Mouse (Mus musculus): ENCODE results near the gene Calhm2.
"Not testable (repeated sequence)": the region's sequence is repeated elsewhere in the genome, so short reads cannot be mapped to it uniquely, and the experiment has no call there.

The Calhm2 gene

GRCm38 (mm10) chr19:47152062-47152369, 13.9 kb upstream of the Calhm2 start:
- no peak for ATAC-seq (ENCODE audit: insufficient number of reproducible peaks, low FRiP score, low TSS enrichment)

GRCm38 (mm10) chr19:47151332-47152061, 13.4 kb upstream of the Calhm2 start:
- ATAC-seq (ENCODE audit: insufficient number of reproducible peaks, low FRiP score, low TSS enrichment) = peak; percentile 40; the same call in 1 of the 2 replicates

- no peak for ATAC-seq (ENCODE audit: insufficient number of reproducible peaks, low FRiP score, low TSS enrichment)
Measured at GRCm38 (mm10) chr19:47149854-47150253, 11.8 kb upstream of the Calhm2 start.

GRCm38 (mm10) chr19:47148267-47148847, 10.3 kb upstream of the Calhm2 start:
- no peak for ATAC-seq (ENCODE audit: insufficient number of reproducible peaks, low FRiP score, low TSS enrichment)

GRCm38 (mm10) chr19:47144154-47144553, 6.1 kb upstream of the Calhm2 start, which contains the start of gene Calhm1:
Gene Calhm1, minus strand, starts transcription at chr19:47144254.
- no peak for ATAC-seq (ENCODE audit: insufficient number of reproducible peaks, low FRiP score, low TSS enrichment)

GRCm38 (mm10) chr19:47142438-47142837, 4.3 kb upstream of the Calhm2 start:
- no peak for ATAC-seq (ENCODE audit: insufficient number of reproducible peaks, low FRiP score, low TSS enrichment)

GRCm38 (mm10) chr19:47139611-47140010, 1.5 kb upstream of the Calhm2 start:
- not testable (repeated sequence) for ATAC-seq (ENCODE audit: insufficient number of reproducible peaks, low FRiP score, low TSS enrichment)

- 0 out of 2 replicates have a peak, but pooled peaks have one; percentile 10 for ATAC-seq (ENCODE audit: insufficient number of reproducible peaks, low FRiP score, low TSS enrichment)
Measured at GRCm38 (mm10) chr19:47137051-47137581, 978 bp downstream of the Calhm2 start.

- no peak for ATAC-seq (ENCODE audit: insufficient number of reproducible peaks, low FRiP score, low TSS enrichment)
Measured at GRCm38 (mm10) chr19:47136170-47136569, 1.9 kb downstream of the Calhm2 start.

- ATAC-seq (ENCODE audit: insufficient number of reproducible peaks, low FRiP score, low TSS enrichment) = no peak
Measured at GRCm38 (mm10) chr19:47135568-47135967, 2.5 kb downstream of the Calhm2 start.

GRCm38 (mm10) chr19:47133161-47133560, 4.9 kb downstream of the Calhm2 start:
- no peak for ATAC-seq (ENCODE audit: insufficient number of reproducible peaks, low FRiP score, low TSS enrichment)

GRCm38 (mm10) chr19:47130551-47131125, 7.5 kb downstream of the Calhm2 start:
- no peak for ATAC-seq (ENCODE audit: insufficient number of reproducible peaks, low FRiP score, low TSS enrichment)

- no peak for ATAC-seq (ENCODE audit: insufficient number of reproducible peaks, low FRiP score, low TSS enrichment)
Measured at GRCm38 (mm10) chr19:47128835-47129234, 9.3 kb downstream of the Calhm2 start.

- ATAC-seq (ENCODE audit: insufficient number of reproducible peaks, low FRiP score, low TSS enrichment) = no peak
Measured at GRCm38 (mm10) chr19:47128164-47128563, 9.9 kb downstream of the Calhm2 start.

- ATAC-seq (ENCODE audit: insufficient number of reproducible peaks, low FRiP score, low TSS enrichment) = no peak
Measured at GRCm38 (mm10) chr19:47122802-47123201, 15.3 kb downstream of the Calhm2 start.

GRCm38 (mm10) chr19:47121054-47121453, 17.0 kb downstream of the Calhm2 start:
- no peak for ATAC-seq (ENCODE audit: insufficient number of reproducible peaks, low FRiP score, low TSS enrichment)

- ATAC-seq (ENCODE audit: insufficient number of reproducible peaks, low FRiP score, low TSS enrichment) = no peak
Measured at GRCm38 (mm10) chr19:47118634-47119033, 19.5 kb downstream of the Calhm2 start.

- ATAC-seq (ENCODE audit: insufficient number of reproducible peaks, low FRiP score, low TSS enrichment) = no peak
Measured at GRCm38 (mm10) chr19:47104641-47105271, 33.3 kb downstream of the Calhm2 start.

GRCm38 (mm10) chr19:47101080-47101479, 37.0 kb downstream of the Calhm2 start:
- no peak for ATAC-seq (ENCODE audit: insufficient number of reproducible peaks, low FRiP score, low TSS enrichment)

- peak; percentile 98 for ATAC-seq (ENCODE audit: insufficient number of reproducible peaks, low FRiP score, low TSS enrichment)
Measured at GRCm38 (mm10) chr19:47090550-47091156, 47.4 kb downstream of the Calhm2 start, which contains the start of the genes Usmg5 and Pdcd11. Gene Usmg5, minus strand, starts transcription at chr19:47090647. Gene Pdcd11, plus strand, starts transcription at chr19:47090768.
